ENCODE assay signal across 29 mouse cellular contexts in genomic region chr7:29942740-29943139, GRCm38 (mm10). TPM values are rescaled to one million over a fixed set of nuclear protein-coding genes. Genes with fewer than 3 reads are reported as not detected.
A peak's percentile ranks its signal among the peaks of the same experiment; 100 is the strongest.
DNase-seq lines count a peak whose midpoint lies in the region; ATAC-seq and TF ChIP-seq lines count a peak whose summit lies in the region.
"Had no signal": no experiment of that assay in that cellular context is flagged by ENCODE, and none has a peak within 500 bp of the region (broad histone marks: within the 10 kb centered on the region; RNA-seq: fewer than 3 reads in every experiment).

No protein-coding gene starts in this region.

- no peak overlapping the region for H3K27ac ChIP-seq in liver, adult 2 months (replicated peaks; ENCODE audit: insufficient read depth, low read depth, low read length)
- H3K27ac ChIP-seq in liver, embryonic 11.5 days (ENCODE audit: low read depth, low read length), result no peak overlapping the region
- no peak overlapping the region for H3K27ac ChIP-seq in forebrain, embryonic 14.5 days (ENCODE audit: low read depth, low read length)
- H3K27ac ChIP-seq: embryonic facial prominence, embryonic 12.5 days; forebrain, embryonic 15.5 days; gastrocnemius, adult 2 months; hindbrain, embryonic 14.5 days; limb, embryonic 10.5 days; limb, embryonic 15.5 days; liver, embryonic 15.5 days; midbrain, embryonic 10.5 days; neural tube, embryonic 13.5 days had no signal

- H3K27me3 ChIP-seq in liver, adult 2 months (ENCODE audit: control insufficient read depth, insufficient read depth, low read length), result no peaks in the 10 kb centered on the region
- H3K27me3 ChIP-seq in liver, embryonic 11.5 days (replicated peaks; ENCODE audit: control insufficient read depth, insufficient read depth, low read length), result no peaks in the 10 kb centered on the region
- H3K27me3 ChIP-seq in forebrain, embryonic 14.5 days (replicated peaks; ENCODE audit: control insufficient read depth, insufficient read depth, low read length), result no peaks in the 10 kb centered on the region
- H3K27me3 ChIP-seq: embryonic facial prominence, embryonic 12.5 days; forebrain, embryonic 15.5 days; limb, embryonic 15.5 days; liver, embryonic 15.5 days; neural tube, embryonic 13.5 days; Patski had no signal

- 66% methylated on average over 2 of the region's 2 CpGs for WGBS in liver, adult 2 months
- 65% methylated on average over 2 of the region's 2 CpGs for WGBS in liver, embryonic 11.5 days
- 32% methylated on average over 2 of the region's 2 CpGs for WGBS in forebrain, embryonic 14.5 days

- no peaks in the 10 kb centered on the region for H3K4me1 ChIP-seq in liver, adult 2 months (ENCODE audit: control insufficient read depth, insufficient read depth, low read length)
- no peaks in the 10 kb centered on the region for H3K4me1 ChIP-seq in liver, embryonic 11.5 days (replicated peaks; ENCODE audit: control insufficient read depth, insufficient read depth, low read length)
- no peaks in the 10 kb centered on the region for H3K4me1 ChIP-seq in forebrain, embryonic 14.5 days (ENCODE audit: control insufficient read depth, insufficient read depth, low read length)
- H3K4me1 ChIP-seq: embryonic facial prominence, embryonic 12.5 days; limb, embryonic 10.5 days; limb, embryonic 15.5 days; liver, embryonic 15.5 days; midbrain, embryonic 10.5 days; neural tube, embryonic 13.5 days had no signal

- no peak overlapping the region for H3K9ac ChIP-seq in liver, adult 2 months (ENCODE audit: low read depth, low read length)
- no peak overlapping the region for H3K9ac ChIP-seq in liver, embryonic 11.5 days (ENCODE audit: low read depth, low read length)
- H3K9ac ChIP-seq in forebrain, embryonic 14.5 days (ENCODE audit: low read length), result no peak overlapping the region
- H3K9ac ChIP-seq: embryonic facial prominence, embryonic 12.5 days; forebrain, embryonic 15.5 days; hindbrain, embryonic 14.5 days; limb, embryonic 15.5 days; liver, embryonic 15.5 days; neural tube, embryonic 13.5 days had no signal

- DNase-seq in liver, adult 2 months (ENCODE audit: extremely low read depth, low read depth, low spot score), result peak; percentile 10
- DNase-seq in liver, embryonic 11.5 days (ENCODE audit: low spot score), result no peak
- DNase-seq in retina, postnatal 1 day, result peak; percentile 9
- no peak for DNase-seq in retina, embryonic 14.5 days (ENCODE audit: low spot score)
- DNase-seq in ZHBTc4 (ENCODE audit: low read depth, low spot score), result peak; percentile 86
- no peak for DNase-seq in forebrain, embryonic 14.5 days (ENCODE audit: low spot score)
- no peak for DNase-seq in cerebellum, adult 11-12 months
- DNase-seq: adrenal gland, postnatal 36 days; cerebellum, adult 9-10 months; cerebellum, postnatal 36 days; embryo, embryonic 11 days; gastrocnemius, adult 2 months; gastrocnemius, postnatal 36 days; heart, adult 18-20 months; kidney, adult 18-20 months; kidney, postnatal 36 days; layer of hippocampus, postnatal 36 days; right cerebral cortex, postnatal 14 days had no signal

- peaks cover 7% of the 10 kb centered on the region for H3K36me3 ChIP-seq in liver, adult 2 months (ENCODE audit: control insufficient read depth, insufficient read depth, low read length)
- H3K36me3 ChIP-seq in liver, embryonic 11.5 days (ENCODE audit: control insufficient read depth, insufficient read depth, low read length), result peaks cover 9% of the 10 kb centered on the region; the same call in 1 of the 2 replicates
- peaks cover 27% of the 10 kb centered on the region for H3K36me3 ChIP-seq in forebrain, embryonic 14.5 days (ENCODE audit: control insufficient read depth, insufficient read depth, low read length)
- H3K36me3 ChIP-seq: liver, embryonic 15.5 days had no signal

- TF ChIP-seq POLR2A in liver, adult 2 months (IDR thresholded peaks at IDR 0.05; ENCODE audit: extremely low read depth, insufficient read depth, low read length), result no peak

- H3K4me2 ChIP-seq in liver, embryonic 11.5 days, result no peak overlapping the region
- H3K4me2 ChIP-seq in forebrain, embryonic 14.5 days (ENCODE audit: low read length), result no peak overlapping the region
- H3K4me2 ChIP-seq: embryonic facial prominence, embryonic 12.5 days; forebrain, embryonic 15.5 days; heart, embryonic 11.5 days; hindbrain, embryonic 14.5 days; limb, embryonic 15.5 days; liver, embryonic 15.5 days; neural tube, embryonic 13.5 days had no signal

- H3K4me3 ChIP-seq in liver, adult 2 months (ENCODE audit: insufficient read depth, low read depth, low read length), result no peak overlapping the region
- H3K4me3 ChIP-seq in liver, embryonic 11.5 days (ENCODE audit: low read depth, low read length), result no peak overlapping the region
- H3K4me3 ChIP-seq in forebrain, embryonic 14.5 days (ENCODE audit: low read depth, low read length), result no peak overlapping the region
- H3K4me3 ChIP-seq: embryonic facial prominence, embryonic 12.5 days; forebrain, embryonic 15.5 days; gastrocnemius, adult 2 months; limb, embryonic 10.5 days; limb, embryonic 15.5 days; liver, embryonic 15.5 days; midbrain, embryonic 10.5 days; neural tube, embryonic 13.5 days had no signal

- no peaks in the 10 kb centered on the region for H3K79me2 ChIP-seq in liver, adult 2 months (ENCODE audit: control insufficient read depth, insufficient read depth, low read length)

- H3K9me3 ChIP-seq in liver, embryonic 11.5 days (ENCODE audit: control insufficient read depth, low read length), result no peaks in the 10 kb centered on the region
- H3K9me3 ChIP-seq in forebrain, embryonic 14.5 days (replicated peaks; ENCODE audit: control insufficient read depth, low read length), result no peaks in the 10 kb centered on the region
- H3K9me3 ChIP-seq: embryonic facial prominence, embryonic 12.5 days; forebrain, embryonic 15.5 days; G1E; limb, embryonic 10.5 days; limb, embryonic 15.5 days; liver, embryonic 15.5 days; midbrain, embryonic 10.5 days; neural tube, embryonic 13.5 days had no signal

- ATAC-seq in liver, embryonic 11.5 days (replicated peaks; ENCODE audit: low FRiP score), result no peak
- ATAC-seq in forebrain, embryonic 14.5 days, result no peak
- ATAC-seq: forebrain, embryonic 15.5 days; Patski had no signal

- TF ChIP-seq CTCF in liver, adult 2 months (IDR thresholded peaks at IDR 0.05; ENCODE audit: low read depth, low read length), result no peak

RNA-seq across cellular contexts. Expression of gene Zfp74, which starts 11.1 kb away (rescaled TPM):
- 2.4 and 2.6 TPM in 2 replicates for total RNA-seq in liver, adult 2 months (2014; rRNA removed)
- 2.3 and 2.7 TPM in 2 replicates for polyA plus RNA-seq in liver, adult 2 months (2012; rRNA removed)
- polyA plus RNA-seq in liver, embryonic 11.5 days (2014; fragmentation: Nextera tagmentation; extraction: Ambion mirVana), result 6.7 and 7.0 TPM in 2 replicates
- polyA plus RNA-seq in forebrain, embryonic 14.5 days (2014; fragmentation: Nextera tagmentation; extraction: Ambion mirVana), result 9.2 and 15.7 TPM in 2 replicates

RNA-seq across cellular contexts. Expression of gene Zfp383, which starts 34.7 kb away (rescaled TPM):
- 2.4 and 3.2 TPM in 2 replicates for total RNA-seq in liver, adult 2 months (2014; rRNA removed)
- polyA plus RNA-seq in liver, adult 2 months (2012; rRNA removed), result 0.36 and 0.51 TPM in 2 replicates
- 2.2 and 2.3 TPM in 2 replicates for polyA plus RNA-seq in liver, embryonic 11.5 days (2014; fragmentation: Nextera tagmentation; extraction: Ambion mirVana)
- 9.9 and 10.5 TPM in 2 replicates for polyA plus RNA-seq in forebrain, embryonic 14.5 days (2014; fragmentation: Nextera tagmentation; extraction: Ambion mirVana)

RNA-seq across cellular contexts. Expression of gene Zfp27, which starts 36.4 kb away (rescaled TPM):
- 3.6 and 4.6 TPM in 2 replicates for total RNA-seq in liver, adult 2 months (2014; rRNA removed)
- 1.1 and 1.3 TPM in 2 replicates for polyA plus RNA-seq in liver, adult 2 months (2012; rRNA removed)
- 4.9 and 5.8 TPM in 2 replicates for polyA plus RNA-seq in liver, embryonic 11.5 days (2014; fragmentation: Nextera tagmentation; extraction: Ambion mirVana)
- 19.2 and 20.5 TPM in 2 replicates for polyA plus RNA-seq in forebrain, embryonic 14.5 days (2014; fragmentation: Nextera tagmentation; extraction: Ambion mirVana)

RNA-seq across cellular contexts. Expression of gene Zfp568, which starts 41.0 kb away (rescaled TPM):
- total RNA-seq in liver, adult 2 months (2014; rRNA removed), result 8.7 and 8.8 TPM in 2 replicates
- 4.3 and 4.9 TPM in 2 replicates for polyA plus RNA-seq in liver, adult 2 months (2012; rRNA removed)
- polyA plus RNA-seq in liver, embryonic 11.5 days (2014; fragmentation: Nextera tagmentation; extraction: Ambion mirVana), result 23.6 and 25.3 TPM in 2 replicates
- polyA plus RNA-seq in forebrain, embryonic 14.5 days (2014; fragmentation: Nextera tagmentation; extraction: Ambion mirVana), result 2.9 and 4.3 TPM in 2 replicates

Comparison
In these comparisons a context has a peak if more than half of its experiments do, and no peak if none do; other contexts are left out.
1. DNase-seq: peak in liver, adult 2 months (single experiment), retina, postnatal 1 day (single experiment) and ZHBTc4 (single experiment); none in liver, embryonic 11.5 days (single experiment), retina, embryonic 14.5 days (single experiment), forebrain, embryonic 14.5 days (single experiment) and cerebellum, adult 11-12 months (single experiment).